In genomic region chr2:60291381-60291780, GRCm38 (mm10) we compare ENCODE assay signal across 26 mouse cellular contexts.
"Had no signal": no experiment of that assay in that cellular context is flagged by ENCODE, and none has a peak within 500 bp of the region (broad histone marks: within the 10 kb centered on the region; RNA-seq: fewer than 3 reads in every experiment).

No protein-coding gene starts in this region.

- H3K4me2 ChIP-seq: heart, embryonic 12.5 days; hindbrain, embryonic 12.5 days; hindbrain, embryonic 14.5 days; intestine, embryonic 15.5 days; limb, embryonic 12.5 days; liver, embryonic 11.5 days; liver, embryonic 13.5 days; liver, embryonic 15.5 days had no signal

- H3K27ac ChIP-seq: gastrocnemius, adult 2 months; hindbrain, embryonic 10.5 days; hindbrain, embryonic 12.5 days; hindbrain, embryonic 14.5 days; intestine, embryonic 15.5 days; layer of hippocampus, adult 2 months; left cerebral cortex, adult 2 months; limb, embryonic 10.5 days; limb, embryonic 12.5 days; liver, embryonic 13.5 days; liver, embryonic 15.5 days had no signal

- H3K9me3 ChIP-seq: hindbrain, embryonic 10.5 days; intestine, embryonic 15.5 days; limb, embryonic 10.5 days; limb, embryonic 12.5 days; liver, embryonic 13.5 days; liver, embryonic 15.5 days had no signal

- ATAC-seq: hindbrain, embryonic 16.5 days; inflammation-experienced regulatory T-cells, adult 6 months; intestine, embryonic 15.5 days; intestine, postnatal 0 days had no signal

- H3K36me3 ChIP-seq: heart, embryonic 12.5 days; hindbrain, embryonic 12.5 days; intestine, embryonic 15.5 days; limb, embryonic 10.5 days; limb, embryonic 12.5 days; liver, embryonic 15.5 days had no signal

- H3K27me3 ChIP-seq: heart, embryonic 12.5 days; hindbrain, embryonic 12.5 days; intestine, embryonic 15.5 days; limb, embryonic 12.5 days; liver, embryonic 13.5 days; liver, embryonic 15.5 days had no signal

- DNase-seq: gastrocnemius, adult 2 months; gastrocnemius, postnatal 10 days; gastrocnemius, postnatal 25 days; heart, postnatal 10 days; heart, postnatal 4 days; kidney, adult 18-20 months; kidney, adult 8-10 months; kidney, postnatal 10 days; kidney, postnatal 25 days; kidney, postnatal 4 days; liver; liver, embryonic 13.5 days had no signal

- H3K4me3 ChIP-seq: gastrocnemius, adult 2 months; heart, embryonic 12.5 days; hindbrain, embryonic 10.5 days; hindbrain, embryonic 12.5 days; intestine, embryonic 15.5 days; layer of hippocampus, adult 2 months; left cerebral cortex, adult 2 months; limb, embryonic 10.5 days; limb, embryonic 12.5 days; liver, embryonic 13.5 days; liver, embryonic 15.5 days had no signal

- H3K4me1 ChIP-seq: heart, embryonic 12.5 days; hindbrain, embryonic 10.5 days; hindbrain, embryonic 12.5 days; intestine, embryonic 15.5 days; limb, embryonic 10.5 days; limb, embryonic 12.5 days; liver, embryonic 13.5 days had no signal

- H3K9ac ChIP-seq: heart, embryonic 12.5 days; hindbrain, embryonic 12.5 days; hindbrain, embryonic 14.5 days; intestine, embryonic 15.5 days; limb, embryonic 12.5 days; liver, embryonic 13.5 days; liver, embryonic 15.5 days had no signal
